Mouse (Mus musculus) layer of hippocampus, adult 9-10 months (tissue): ENCODE measurements around the gene Fbxw5.
A peak's percentile ranks its signal among the peaks of the same experiment; 100 is the strongest.

Experiments
- DNase-seq: peaks from one replicate; pipeline ENCODE4 v3.0.0; 2022; ENCODE audit warnings: low spot score

Fbxw5 gene

DNA sequence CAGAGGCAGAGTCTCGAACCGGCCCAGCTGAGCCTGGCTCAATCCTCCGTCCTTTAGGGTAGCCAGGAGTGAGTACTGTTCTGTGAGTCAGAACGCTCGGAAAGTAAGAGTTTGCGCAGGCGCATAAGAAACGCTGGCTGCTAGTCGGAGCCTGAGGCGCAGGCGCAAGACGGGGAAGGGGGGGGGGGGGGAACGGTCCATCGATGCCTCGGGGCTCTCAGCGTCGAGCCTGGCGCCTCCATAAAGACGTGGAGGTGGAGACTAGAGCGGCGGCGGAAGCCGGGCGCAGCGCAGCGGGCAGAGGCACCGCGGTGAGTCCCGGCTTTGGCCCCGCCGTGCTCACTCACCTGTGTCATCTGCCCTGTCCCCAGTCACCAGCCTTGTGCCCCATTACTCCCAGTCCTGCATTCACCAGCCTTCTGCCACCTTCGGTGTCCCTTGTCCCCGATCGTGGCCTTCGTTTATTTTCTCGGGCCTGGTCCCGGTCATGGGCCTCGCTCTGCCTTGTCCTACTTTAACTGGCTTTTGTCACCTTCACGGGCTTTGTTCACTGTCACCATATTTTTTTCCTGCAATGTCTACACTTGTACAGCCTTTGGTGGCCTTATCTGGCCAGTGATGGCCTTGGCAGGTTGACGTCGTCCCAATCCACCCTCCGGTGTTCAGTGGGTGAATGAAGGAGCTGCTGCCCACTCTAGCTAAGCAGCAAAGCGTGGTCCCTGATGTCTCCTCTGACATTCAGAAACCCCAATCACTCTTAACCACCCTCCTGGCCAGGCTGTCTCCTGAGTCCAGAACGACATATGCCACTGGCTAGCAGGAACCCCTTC lies at the start of gene Fbxw5:
TSS of gene Fbxw5 (plus strand) at position 175 of the 830 bp plus-strand sequence.
- peak; percentile 40 for DNase-seq

DNA sequence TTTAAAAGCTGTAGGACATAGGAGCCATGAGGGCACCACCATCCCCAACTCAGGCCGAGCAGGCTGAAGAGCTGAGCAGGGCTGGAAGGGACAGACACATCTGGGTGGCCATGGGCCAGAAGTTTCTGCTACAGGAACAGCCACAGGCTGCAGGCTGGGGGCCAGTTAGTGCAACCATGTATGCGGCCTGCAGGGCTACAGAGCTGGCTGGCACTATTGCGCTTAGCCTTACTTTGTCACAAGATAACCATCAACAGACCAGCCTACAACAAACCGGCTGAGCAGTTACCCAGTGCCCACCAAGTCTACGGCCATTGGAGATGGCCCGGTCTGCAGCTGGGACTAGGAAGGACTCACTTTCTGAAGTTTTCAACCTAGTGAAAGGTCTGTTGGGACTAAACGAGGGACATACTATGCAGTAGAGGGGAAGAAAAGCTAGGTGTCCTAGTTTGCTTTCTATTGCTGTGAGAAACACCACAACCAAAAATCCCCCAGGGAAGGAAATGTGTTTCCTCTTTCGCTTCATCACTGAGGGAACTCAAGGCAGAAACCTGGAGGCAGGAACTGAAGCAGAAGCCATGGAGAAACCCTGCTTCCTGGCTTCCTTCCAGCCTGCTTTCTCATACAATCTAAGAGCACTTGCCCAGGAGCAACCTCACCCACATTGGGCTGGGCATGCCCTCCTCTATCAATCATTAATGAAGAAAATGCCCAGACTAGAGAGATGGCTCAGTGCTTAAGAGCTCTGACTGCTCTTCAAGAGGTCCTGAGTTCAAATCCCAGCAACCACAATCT lies 49.5 kb upstream of the Fbxw5 start:
- DNase-seq = no peak

- DNase-seq = no peak
Observed at GRCm38 (mm10) chr2:25452951-25453350, 47.6 kb upstream of the Fbxw5 start.

- no peak for DNase-seq
Observed at GRCm38 (mm10) chr2:25456205-25456953, 44.2 kb upstream of the Fbxw5 start, which contains the start of gene Clic3. Clic3 (plus strand) TSS chr2:25456838.

DNA sequence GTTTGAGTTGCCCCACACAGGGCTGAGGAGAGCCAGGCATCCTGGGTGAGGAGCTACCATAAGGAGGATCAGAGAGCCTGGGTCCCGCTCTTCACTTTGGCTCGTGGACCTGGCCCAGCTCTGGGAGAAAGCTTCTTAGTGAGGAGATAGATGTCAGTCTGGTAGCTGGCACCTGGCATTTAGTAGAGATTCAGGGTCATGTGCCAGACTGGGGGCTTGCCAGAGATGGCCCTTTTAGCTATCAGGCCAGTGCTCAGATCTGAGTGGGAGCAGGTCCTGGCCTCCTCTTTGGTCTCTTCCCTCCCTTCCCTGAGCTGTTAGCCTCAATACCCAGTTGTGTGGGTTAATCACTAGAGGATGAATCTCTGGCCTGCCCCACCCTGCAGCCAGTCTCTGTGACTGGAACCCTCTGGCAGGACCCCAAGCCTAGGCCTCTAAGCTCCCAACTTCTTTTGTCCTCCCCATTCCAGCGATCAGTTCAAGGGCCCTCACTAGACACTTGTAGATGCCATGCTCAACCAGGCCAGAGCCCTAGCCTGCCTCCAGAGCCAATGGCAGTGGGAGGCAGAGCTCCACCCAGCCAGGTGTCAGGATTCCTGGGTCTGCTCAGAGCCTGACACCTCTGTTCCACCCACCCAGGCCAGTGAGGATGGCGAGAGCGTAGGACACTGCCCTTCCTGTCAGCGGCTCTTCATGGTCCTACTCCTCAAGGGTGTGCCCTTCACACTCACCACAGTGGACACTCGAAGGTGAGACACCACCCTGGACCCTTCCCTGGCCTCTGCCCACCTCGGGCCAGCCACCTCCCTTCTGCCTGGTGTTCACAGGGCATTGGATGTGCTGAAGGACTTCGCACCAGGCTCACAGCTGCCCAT lies 43.3 kb upstream of the Fbxw5 start:
- DNase-seq = no peak

- DNase-seq = no peak
Observed at GRCm38 (mm10) chr2:25458911-25459310, 41.6 kb upstream of the Fbxw5 start.

- DNase-seq = no peak
Observed at GRCm38 (mm10) chr2:25460135-25460534, 40.4 kb upstream of the Fbxw5 start.

DNA sequence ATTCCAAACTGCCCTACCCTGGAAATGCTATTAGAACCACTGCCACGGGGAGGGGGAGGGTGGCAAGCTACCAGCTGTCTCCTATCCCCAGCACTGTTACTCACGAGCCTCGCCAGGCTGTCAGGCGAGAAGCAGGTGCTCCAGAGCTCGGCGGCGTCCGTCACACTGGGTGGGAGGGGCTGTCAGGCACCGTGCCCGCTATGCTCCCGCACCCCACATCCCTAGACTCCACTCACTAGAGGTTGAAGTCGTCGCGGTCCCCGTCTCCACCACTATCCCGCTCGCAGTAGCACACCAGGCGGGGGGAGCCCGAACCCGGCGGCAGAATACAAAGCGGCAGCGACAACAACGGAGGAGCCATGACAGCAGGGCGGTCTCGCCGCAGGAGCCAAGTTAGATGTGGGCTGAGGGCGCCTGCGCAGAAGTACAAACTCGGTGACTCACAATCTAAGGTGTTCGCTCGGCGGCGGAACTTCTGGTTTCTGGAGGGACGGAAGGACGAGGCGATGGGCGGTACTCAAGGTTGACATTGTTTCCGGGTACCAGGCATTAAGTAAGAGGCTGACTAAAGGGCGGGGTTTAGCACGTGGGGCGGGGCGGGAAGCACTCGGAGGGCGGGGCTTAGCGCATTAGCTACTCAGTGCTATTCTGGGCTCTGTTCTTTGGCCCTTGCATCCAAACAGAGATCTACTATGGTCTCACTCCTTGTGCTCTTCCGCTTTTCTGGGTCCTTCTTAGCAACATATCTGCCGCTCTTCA lies 39.8 kb upstream of the Fbxw5 start, which contains the start of gene Paxx:
TSS of gene Paxx (minus strand) at position 544 of the 759 bp plus-strand sequence.
- DNase-seq = peak; percentile 84

DNA sequence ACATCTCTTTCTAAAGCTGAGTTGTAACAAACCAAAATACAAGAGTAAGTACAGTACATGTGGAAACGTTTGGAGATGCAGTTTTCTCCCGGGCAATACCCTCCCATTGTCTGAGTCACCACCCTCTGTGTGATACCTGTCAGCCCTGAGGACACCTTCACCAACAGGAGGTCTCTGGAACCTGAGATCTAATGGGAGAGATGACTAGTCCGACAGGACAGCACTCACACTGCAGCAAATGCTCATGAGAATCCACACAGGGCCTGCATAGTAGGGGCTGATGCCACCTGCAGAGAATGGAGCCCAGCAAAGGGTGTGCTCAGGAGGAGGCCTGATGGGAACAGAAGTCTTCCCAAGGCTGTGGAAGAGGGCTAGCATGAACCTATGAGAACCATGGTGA lies 39.1 kb upstream of the Fbxw5 start:
- no peak for DNase-seq

DNA sequence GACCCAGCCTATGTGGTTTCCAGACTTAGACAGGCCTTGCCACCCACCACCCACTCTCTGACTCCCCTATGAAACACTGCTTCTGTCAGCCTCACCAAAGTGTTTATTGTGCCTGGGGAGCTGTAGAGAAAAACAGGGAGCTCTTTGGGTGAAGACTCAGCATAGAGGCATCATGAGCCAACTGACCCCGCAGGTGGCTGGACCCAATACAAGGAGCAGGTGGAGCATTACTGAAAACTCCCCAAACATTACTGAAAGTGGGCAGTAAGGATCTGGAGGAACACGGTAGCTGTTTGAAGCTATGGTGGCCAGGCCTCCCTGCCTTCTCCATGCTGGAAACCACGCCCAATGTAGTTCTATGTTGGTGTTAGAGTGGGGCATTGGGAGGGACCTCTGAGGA lies 36.9 kb upstream of the Fbxw5 start:
- no peak for DNase-seq

- DNase-seq = no peak
Observed at GRCm38 (mm10) chr2:25465256-25465655, 35.3 kb upstream of the Fbxw5 start.

GRCm38 (mm10) chr2:25465816-25466635 lies 34.5 kb upstream of the Fbxw5 start:
- DNase-seq = no peak

GRCm38 (mm10) chr2:25467606-25468303 lies 32.8 kb upstream of the Fbxw5 start:
- DNase-seq = no peak

- no peak for DNase-seq
Observed at GRCm38 (mm10) chr2:25468962-25469915, 31.3 kb upstream of the Fbxw5 start.

GRCm38 (mm10) chr2:25469969-25470368 lies 30.6 kb upstream of the Fbxw5 start, which contains the start of gene Ptgds:
Ptgds (minus strand) TSS chr2:25470046.
- DNase-seq = no peak

GRCm38 (mm10) chr2:25472550-25472949 lies 28.0 kb upstream of the Fbxw5 start:
- no peak for DNase-seq

DNA sequence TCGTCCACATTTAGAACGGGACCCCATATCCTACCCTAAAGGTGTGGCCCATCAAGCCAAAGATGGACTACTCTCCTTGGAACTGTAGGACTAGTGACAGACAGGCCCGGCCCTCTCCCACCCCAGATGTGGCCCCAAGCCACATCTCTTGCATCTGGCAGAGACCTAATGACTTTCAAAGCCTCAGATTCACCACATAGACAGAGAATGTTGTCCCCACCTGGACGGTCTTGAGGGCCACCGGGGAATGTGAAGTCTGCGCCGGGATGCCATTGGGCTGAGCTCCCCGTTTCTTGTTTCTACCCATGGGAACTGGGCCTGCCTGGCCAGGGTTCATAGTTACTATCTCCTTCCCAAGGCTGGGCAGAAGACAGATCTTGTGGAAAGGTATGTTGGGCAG lies 23.0 kb upstream of the Fbxw5 start:
- DNase-seq = no peak
